Comparison of ENCODE assay signal across 16 mouse cellular contexts in genomic region chr13:48913141-48913540, GRCm38 (mm10).
"Had no signal": no experiment of that assay in that cellular context is flagged by ENCODE, and none has a peak within 500 bp of the region (broad histone marks: within the 10 kb centered on the region; RNA-seq: fewer than 3 reads in every experiment).

No protein-coding gene starts in this region.

- H3K4me1 ChIP-seq: hindbrain, embryonic 10.5 days; hindbrain, embryonic 12.5 days; hindbrain, embryonic 15.5 days; kidney, embryonic 15.5 days; limb, embryonic 15.5 days; liver, embryonic 12.5 days had no signal

- H3K27me3 ChIP-seq: heart, embryonic 12.5 days; heart, embryonic 15.5 days; hindbrain, embryonic 12.5 days; hindbrain, embryonic 15.5 days; kidney, embryonic 15.5 days; limb, embryonic 13.5 days; limb, embryonic 15.5 days; liver, embryonic 12.5 days had no signal

- H3K9me3 ChIP-seq: heart, embryonic 12.5 days; heart, embryonic 15.5 days; hindbrain, embryonic 10.5 days; hindbrain, embryonic 12.5 days; hindbrain, embryonic 15.5 days; kidney, embryonic 15.5 days; limb, embryonic 13.5 days; limb, embryonic 15.5 days; liver, embryonic 12.5 days had no signal

- H3K27ac ChIP-seq: gastrocnemius, adult 2 months; heart, embryonic 15.5 days; hindbrain, embryonic 10.5 days; hindbrain, embryonic 12.5 days; hindbrain, embryonic 15.5 days; hindbrain, postnatal 0 days; kidney, embryonic 15.5 days; kidney, postnatal 0 days; limb, embryonic 13.5 days; limb, embryonic 15.5 days; liver, embryonic 12.5 days; liver, embryonic 14.5 days had no signal

- H3K4me2 ChIP-seq: heart, embryonic 12.5 days; heart, embryonic 15.5 days; hindbrain, embryonic 12.5 days; hindbrain, embryonic 15.5 days; kidney, embryonic 15.5 days; limb, embryonic 13.5 days; limb, embryonic 15.5 days; liver, embryonic 12.5 days had no signal

- H3K4me3 ChIP-seq: gastrocnemius, adult 2 months; heart, embryonic 12.5 days; heart, embryonic 15.5 days; hindbrain, embryonic 10.5 days; hindbrain, embryonic 12.5 days; hindbrain, embryonic 15.5 days; kidney, embryonic 15.5 days; limb, embryonic 13.5 days; limb, embryonic 15.5 days; liver, embryonic 12.5 days had no signal

- DNase-seq: gastrocnemius, adult 2 months; gastrocnemius, postnatal 10 days; gastrocnemius, postnatal 25 days; kidney, adult 11 months had no signal
